Mouse (Mus musculus) myocyte (in vitro differentiated cells): Measurements from ENCODE around the gene Bmp2k. TPM values are rescaled to one million over a fixed set of nuclear protein-coding genes. Genes with fewer than 3 reads are reported as not detected.
A peak's percentile ranks its signal among the peaks of the same experiment; 100 is the strongest.

ENCODE experiments used
- H3K27me3 ChIP-seq: one replicate; pipeline ENCODE4 v1.6.1; 2011; ENCODE audit not compliant: control insufficient read depth, insufficient read depth, insufficient read length
- H3K36me3 ChIP-seq: one replicate; pipeline ENCODE4 v1.6.1; 2011; ENCODE audit not compliant: control insufficient read depth, insufficient read depth
- H3K4me2 ChIP-seq: one replicate; pipeline ENCODE4 v1.6.1; 2011; ENCODE audit warnings: low read depth, control low read depth
- H3K4me3 ChIP-seq: one replicate; pipeline ENCODE4 v1.5.1; 2011; ENCODE audit warnings: mild to moderate bottlenecking, control low read depth, moderate library complexity
- H3K79me2 ChIP-seq: one replicate; pipeline ENCODE4 v1.6.1; 2011; ENCODE audit not compliant: control insufficient read depth, insufficient read depth
- H3ac ChIP-seq: one replicate; pipeline ENCODE4 v1.6.1; 2011; ENCODE audit not compliant: control insufficient read depth, insufficient read length
- CEBPB ChIP-seq: IDR thresholded peaks from 2 replicates; pipeline ENCODE4 v1.6.1; 2011; ENCODE audit warnings: mild to moderate bottlenecking, moderate library complexity; ENCODE audit not compliant: poor library complexity, insufficient read depth, severe bottlenecking
- E2F4 ChIP-seq: IDR thresholded peaks from one replicate; pipeline ENCODE4 v1.6.1; 2011; ENCODE audit warnings: mild to moderate bottlenecking, control low read depth, moderate library complexity; ENCODE audit not compliant: insufficient read depth
- MAX ChIP-seq: IDR thresholded peaks from one replicate; pipeline ENCODE4 v1.6.1; 2011; ENCODE audit warnings: low read depth, mild to moderate bottlenecking, control low read depth
- MYOD1 ChIP-seq, 3 experiments: IDR thresholded peaks; one replicate each; pipeline ENCODE4 v1.6.1; 2011; ENCODE audit warnings: control low read depth in 2 of 3, low read depth in 2 of 3, mild to moderate bottlenecking in 2 of 3, moderate library complexity in 1 of 3; ENCODE audit not compliant: insufficient read length in 2 of 3, control insufficient read depth in 1 of 3
- MYOG ChIP-seq, 3 experiments: IDR thresholded peaks; one replicate each; pipeline ENCODE4 v1.6.1; 2011; ENCODE audit warnings: control low read depth in 2 of 3, low read depth in 2 of 3, mild to moderate bottlenecking in 2 of 3; ENCODE audit not compliant: insufficient read length in 2 of 3, control insufficient read depth in 1 of 3, insufficient read depth in 1 of 3
- POLR2A ChIP-seq: IDR thresholded peaks from one replicate; pipeline ENCODE4 v1.6.1; 2011; ENCODE audit warnings: low read depth, mild to moderate bottlenecking, control low read depth, moderate library complexity; ENCODE audit not compliant: insufficient read length
- POLR2AphosphoS2 ChIP-seq: IDR thresholded peaks from one replicate; pipeline ENCODE4 v1.6.1; 2011; ENCODE audit warnings: low read depth, control low read depth; ENCODE audit not compliant: insufficient read length
- REST ChIP-seq: IDR thresholded peaks from one replicate; pipeline ENCODE4 v1.6.1; 2011; ENCODE audit warnings: mild to moderate bottlenecking, control low read depth, moderate library complexity; ENCODE audit not compliant: insufficient read depth, insufficient read length
- SRF ChIP-seq: IDR thresholded peaks from one replicate; pipeline ENCODE4 v1.6.1; 2011; ENCODE audit warnings: low read depth; ENCODE audit not compliant: control insufficient read depth, insufficient read length
- TCF12 ChIP-seq: IDR thresholded peaks from one replicate; pipeline ENCODE4 v1.6.1; 2011; ENCODE audit warnings: mild to moderate bottlenecking, control low read depth; ENCODE audit not compliant: poor library complexity, insufficient read depth, severe bottlenecking
- TCF3 ChIP-seq: IDR thresholded peaks from one replicate; pipeline ENCODE4 v1.6.1; 2011; ENCODE audit warnings: low read depth, control low read depth; ENCODE audit not compliant: insufficient read length
- USF1 ChIP-seq: IDR thresholded peaks from one replicate; pipeline ENCODE4 v1.6.1; 2011; ENCODE audit warnings: low read depth, mild to moderate bottlenecking, control low read depth, moderate library complexity
- polyA plus RNA-seq: library from polyadenylated mRNA; unstranded; fragments of >200 nt; fragmentation: generic; extraction: Trizol; gene quantifications from one replicate; pipeline ENCODE4 v1.2.1, GENCODE M21; 2012; ENCODE audit warnings: missing spikeins

The Bmp2k gene
- polyA plus RNA-seq, 1 experiment = 5.2 TPM

- no peaks in the 10 kb centered on the region for H3K36me3 ChIP-seq
- H3K79me2 ChIP-seq = no peaks in the 10 kb centered on the region
- no peak for TF ChIP-seq CEBPB
- TF ChIP-seq USF1 = peak; percentile 1
- no peak overlapping the region for H3K4me3 ChIP-seq
- H3K27me3 ChIP-seq = no peaks in the 10 kb centered on the region
- no peak overlapping the region for H3ac ChIP-seq
- no peak overlapping the region for H3K4me2 ChIP-seq
Measured at GRCm38 (mm10) chr5:97126005-97126404, 128.5 kb downstream of the Bmp2k start.

DNA sequence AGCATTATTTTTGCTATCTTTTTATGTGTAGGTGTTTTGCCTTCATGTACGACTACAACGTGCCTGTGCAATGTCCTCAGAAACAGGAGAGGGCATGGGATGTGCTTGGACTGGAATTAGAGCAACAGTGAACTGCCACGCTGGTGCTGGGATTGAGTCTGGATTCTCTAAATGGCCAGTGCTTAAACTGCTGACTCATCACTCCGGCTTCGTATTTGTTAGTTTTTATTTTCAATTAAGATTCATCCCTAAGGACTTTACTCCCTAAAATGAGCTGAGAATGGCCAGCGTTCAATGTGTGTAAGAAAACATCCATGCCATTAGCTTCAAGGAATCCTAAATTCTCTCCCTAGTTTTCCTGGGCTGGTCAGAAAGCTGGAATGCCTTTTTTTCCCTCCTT is 129.8 kb downstream of the Bmp2k start:
- no peaks in the 10 kb centered on the region for H3K27me3 ChIP-seq

GRCm38 (mm10) chr5:97128242-97129226 is 131.0 kb downstream of the Bmp2k start:
- no peaks in the 10 kb centered on the region for H3K79me2 ChIP-seq
- no peak overlapping the region for H3K4me2 ChIP-seq
- H3K27me3 ChIP-seq = no peaks in the 10 kb centered on the region
- H3K4me3 ChIP-seq = no peak overlapping the region
- H3K36me3 ChIP-seq = no peaks in the 10 kb centered on the region
- H3ac ChIP-seq = no peak overlapping the region
- TF ChIP-seq POLR2A (no peak), TCF3 (no peak), REST (no peak), USF1 (no peak), CEBPB (no peak), TCF12 (no peak), MYOG (IDR thresholded peaks at IDR 0.05; ENCODE audit: control insufficient read depth in 1 of 3, insufficient read depth in 1 of 3, insufficient read length in 2 of 3, low read depth in 2 of 3) (no peak), MAX (no peak), MYOD1 (IDR thresholded peaks at IDR 0.05; ENCODE audit: control insufficient read depth in 1 of 3, insufficient read length in 2 of 3, low read depth in 2 of 3) (no peak), E2F4 (no peak), SRF (no peak), POLR2AphosphoS2 (no peak)

More for the DNA sequence above, 129.8 kb downstream of the Bmp2k start:
- TF ChIP-seq USF1 = no peak
- no peak for TF ChIP-seq POLR2AphosphoS2
- TF ChIP-seq TCF12 = no peak
- TF ChIP-seq E2F4 = no peak
- no peak for TF ChIP-seq MYOG (IDR thresholded peaks at IDR 0.05; ENCODE audit: control insufficient read depth in 1 of 3, insufficient read depth in 1 of 3, insufficient read length in 2 of 3, low read depth in 2 of 3)
- TF ChIP-seq MYOD1 (IDR thresholded peaks at IDR 0.05; ENCODE audit: control insufficient read depth in 1 of 3, insufficient read length in 2 of 3, low read depth in 2 of 3) = no peak
- no peak for TF ChIP-seq TCF3
- no peak for TF ChIP-seq SRF
- TF ChIP-seq MAX = no peak
- TF ChIP-seq CEBPB = no peak
- no peak for TF ChIP-seq POLR2A
- TF ChIP-seq REST = no peak
- Histone ChIP-seq H3K4me3 (no peak overlapping the region), H3K36me3 (no peaks in the 10 kb centered on the region), H3K4me2 (no peak overlapping the region), H3K79me2 (no peaks in the 10 kb centered on the region), H3ac (no peak overlapping the region)

DNA sequence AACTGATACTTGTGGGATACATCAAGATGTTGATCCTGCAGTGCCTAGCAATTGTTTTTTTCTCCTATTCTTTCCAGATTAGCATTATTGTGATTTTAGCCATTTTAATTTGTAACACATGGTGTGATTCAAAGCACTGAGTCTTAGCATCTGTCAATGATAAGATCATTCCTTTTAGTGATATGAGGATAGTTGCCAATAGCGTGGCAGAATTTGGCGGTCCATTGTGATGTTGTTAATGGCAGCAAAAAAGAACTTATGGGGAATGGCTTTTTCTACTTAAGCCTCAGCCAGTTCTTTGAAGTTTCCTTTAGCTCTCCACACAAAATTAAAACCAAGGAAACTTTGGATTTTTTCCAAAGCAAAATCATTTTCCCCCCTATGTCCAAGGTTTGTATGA is 132.1 kb downstream of the Bmp2k start:
- H3K27me3 ChIP-seq = no peaks in the 10 kb centered on the region
- H3K4me2 ChIP-seq = no peak overlapping the region
- H3K4me3 ChIP-seq = no peak overlapping the region
- no peak for TF ChIP-seq REST
- H3ac ChIP-seq = no peak overlapping the region
- H3K79me2 ChIP-seq = no peaks in the 10 kb centered on the region
- no peaks in the 10 kb centered on the region for H3K36me3 ChIP-seq

DNA sequence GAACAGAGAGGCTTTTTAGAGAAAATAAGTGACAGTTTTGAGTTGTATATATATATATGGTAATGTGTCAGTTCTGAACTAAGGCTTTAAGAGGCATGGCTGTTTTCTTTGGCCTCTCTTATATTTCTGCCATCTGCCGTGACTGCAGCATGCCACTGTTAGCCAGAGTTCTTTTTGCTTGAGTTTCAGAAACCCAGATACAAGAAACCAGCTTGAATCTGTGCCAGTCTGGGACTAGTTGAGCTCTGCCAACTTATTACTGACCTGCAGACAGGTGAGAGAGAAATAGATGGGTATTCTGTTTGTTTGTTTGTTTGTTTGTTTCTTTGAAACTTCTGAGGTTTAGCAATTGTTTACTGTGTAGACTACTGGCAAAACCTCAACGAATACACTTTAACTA is 137.8 kb downstream of the Bmp2k start:
- no peak for TF ChIP-seq MYOG (IDR thresholded peaks at IDR 0.05; ENCODE audit: control insufficient read depth in 1 of 3, insufficient read depth in 1 of 3, insufficient read length in 2 of 3, low read depth in 2 of 3)
- TF ChIP-seq REST = no peak
- TF ChIP-seq TCF3 = no peak
- no peak for TF ChIP-seq USF1
- TF ChIP-seq MAX = no peak
- no peak for TF ChIP-seq POLR2AphosphoS2
- TF ChIP-seq E2F4 = no peak
- no peak for TF ChIP-seq POLR2A
- H3K27me3 ChIP-seq = no peaks in the 10 kb centered on the region

More for the DNA sequence above, 137.8 kb downstream of the Bmp2k start:
- no peaks in the 10 kb centered on the region for H3K79me2 ChIP-seq
- no peaks in the 10 kb centered on the region for H3K36me3 ChIP-seq
- H3K4me2 ChIP-seq = no peak overlapping the region
- no peak overlapping the region for H3ac ChIP-seq
- H3K4me3 ChIP-seq = no peak overlapping the region

Other genes with a start within 250 kb of the Bmp2k start
- 93.3 TPM for gene Anxa3, start 204.3 kb upstream of the Bmp2k start, polyA plus RNA-seq
- 24.7 TPM for gene Paqr3, start 113.9 kb downstream of the Bmp2k start, polyA plus RNA-seq